Mouse (Mus musculus): ENCODE measurements around the gene Mn1. TPM values are rescaled to one million over a fixed set of nuclear protein-coding genes. Genes with fewer than 3 reads are reported as not detected.

The Mn1 gene
- total and polyA plus RNA-seq, 3 experiments: 0.05 TPM; not detected in 2

DNA sequence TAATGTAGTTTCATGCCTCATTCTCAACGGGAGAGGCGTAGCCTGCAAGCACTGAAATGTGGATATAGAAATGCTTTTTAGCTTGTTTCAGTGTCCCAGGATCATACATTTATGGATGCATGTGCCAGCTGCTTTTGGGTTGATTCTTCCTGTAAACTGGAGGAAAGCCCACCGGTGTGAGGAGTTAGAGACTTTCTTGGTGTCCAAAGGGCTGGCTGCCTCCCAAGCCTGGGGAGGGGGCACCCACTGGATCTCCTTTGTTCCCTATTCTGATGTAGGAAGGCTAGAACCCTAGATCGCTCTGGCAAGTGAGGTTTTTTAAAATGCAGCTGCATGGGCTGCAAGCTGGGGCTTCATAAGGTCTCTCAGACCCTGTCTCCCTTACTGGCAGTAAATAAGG lies 6.5 kb downstream of the Mn1 start:
- Histone ChIP-seq H3K4me3 (ENCODE audit: low read depth, low read length) (no peak overlapping the region), H3K4me1 (ENCODE audit: insufficient read depth, low read depth, low read length) (no peaks in the 10 kb centered on the region), H3K27me3 (ENCODE audit: insufficient read depth, low read length) (no peaks in the 10 kb centered on the region), H3K9me3 (replicated peaks) (peaks cover 73% of the 10 kb centered on the region), H3K36me3 (replicated peaks) (no peaks in the 10 kb centered on the region)
- ATAC-seq (ENCODE audit: extremely low read depth, insufficient number of reproducible peaks, low FRiP score, poor library complexity, severe bottlenecking) (no peak), DNase-seq (ENCODE audit: low spot score) (no peak)
- TF ChIP-seq CTCF (IDR thresholded peaks at IDR 0.05; ENCODE audit: low read depth, low read length) (no peak), TAL1 (conservative IDR thresholded peaks at IDR 0.05; ENCODE audit: low read depth, low read length) (no peak), GATA2 (IDR thresholded peaks at IDR 0.05; ENCODE audit: borderline replicate concordance, low read depth, low read length) (no peak), POLR2AphosphoS5 (IDR thresholded peaks at IDR 0.05; ENCODE audit: insufficient replicate concordance, low read depth, low read length) (no peak), GATA1 (IDR thresholded peaks at IDR 0.05; ENCODE audit: borderline replicate concordance, low read length) (no peak)

DNA sequence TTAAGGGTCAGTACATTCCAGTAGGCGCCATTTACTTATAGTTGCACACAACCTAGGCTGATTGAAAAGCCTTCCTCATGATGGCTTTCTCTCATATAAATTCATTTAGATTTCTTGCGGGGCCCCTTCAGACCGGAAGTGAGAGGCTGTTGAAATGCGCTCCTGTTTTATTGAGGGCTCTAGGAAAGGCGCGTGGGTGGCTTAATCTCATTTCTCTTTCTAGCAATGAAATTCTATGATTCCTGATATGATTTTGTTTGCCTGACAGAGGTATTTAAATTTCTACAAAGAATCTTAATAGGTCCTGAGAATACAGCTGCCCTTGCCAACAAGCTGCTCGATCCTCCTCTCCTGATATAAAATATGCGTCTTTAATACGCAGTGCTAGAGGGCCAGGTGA lies 8.7 kb downstream of the Mn1 start:
- Histone ChIP-seq H3K4me1 (ENCODE audit: insufficient read depth, low read depth, low read length) (no peaks in the 10 kb centered on the region), H3K36me3 (replicated peaks) (no peaks in the 10 kb centered on the region), H3K27me3 (ENCODE audit: insufficient read depth, low read length) (no peaks in the 10 kb centered on the region), H3K4me3 (ENCODE audit: low read depth, low read length) (no peak overlapping the region), H3K9me3 (replicated peaks) (peaks cover 71% of the 10 kb centered on the region)
- no peak for DNase-seq (ENCODE audit: low spot score)
- ATAC-seq (ENCODE audit: extremely low read depth, insufficient number of reproducible peaks, low FRiP score, poor library complexity, severe bottlenecking): no peak
- TF ChIP-seq POLR2AphosphoS5 (IDR thresholded peaks at IDR 0.05; ENCODE audit: insufficient replicate concordance, low read depth, low read length) (no peak), TAL1 (conservative IDR thresholded peaks at IDR 0.05; ENCODE audit: low read depth, low read length) (no peak), CTCF (IDR thresholded peaks at IDR 0.05; ENCODE audit: low read depth, low read length) (no peak), GATA1 (IDR thresholded peaks at IDR 0.05; ENCODE audit: borderline replicate concordance, low read length) (no peak), GATA2 (IDR thresholded peaks at IDR 0.05; ENCODE audit: borderline replicate concordance, low read depth, low read length) (no peak)

DNA sequence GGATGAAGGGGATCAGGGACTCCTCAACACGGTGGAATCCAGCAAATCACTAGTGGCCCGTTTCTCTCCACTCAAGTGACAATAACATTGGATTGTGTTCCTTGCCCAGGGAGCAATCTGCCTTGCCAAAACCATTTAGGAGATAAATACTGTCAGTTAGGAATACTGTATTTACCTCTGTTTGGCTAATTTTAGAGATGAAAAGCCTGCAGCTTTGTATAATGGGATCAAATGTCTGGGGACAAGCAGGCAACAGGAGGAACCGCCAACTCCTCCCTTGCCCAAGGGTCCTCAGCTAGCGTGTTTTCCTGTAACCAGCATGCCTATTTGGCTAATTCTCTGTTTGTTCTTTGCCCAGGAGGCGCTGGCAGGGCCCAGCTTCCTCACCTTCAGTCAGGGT lies 9.1 kb downstream of the Mn1 start:
- H3K27me3 ChIP-seq (ENCODE audit: insufficient read depth, low read length): no peaks in the 10 kb centered on the region
- H3K9me3 ChIP-seq (replicated peaks): peaks cover 71% of the 10 kb centered on the region
- H3K4me3 ChIP-seq (ENCODE audit: low read depth, low read length): no peak overlapping the region
- H3K4me1 ChIP-seq (ENCODE audit: insufficient read depth, low read depth, low read length): no peaks in the 10 kb centered on the region
- ATAC-seq (ENCODE audit: extremely low read depth, insufficient number of reproducible peaks, low FRiP score, poor library complexity, severe bottlenecking) (no peak), DNase-seq (ENCODE audit: low spot score) (no peak)
- TF ChIP-seq GATA2 (IDR thresholded peaks at IDR 0.05; ENCODE audit: borderline replicate concordance, low read depth, low read length) (no peak), CTCF (IDR thresholded peaks at IDR 0.05; ENCODE audit: low read depth, low read length) (no peak), GATA1 (IDR thresholded peaks at IDR 0.05; ENCODE audit: borderline replicate concordance, low read length) (no peak), POLR2AphosphoS5 (IDR thresholded peaks at IDR 0.05; ENCODE audit: insufficient replicate concordance, low read depth, low read length) (no peak), TAL1 (conservative IDR thresholded peaks at IDR 0.05; ENCODE audit: low read depth, low read length) (no peak)
- no peaks in the 10 kb centered on the region for H3K36me3 ChIP-seq (replicated peaks)

DNA sequence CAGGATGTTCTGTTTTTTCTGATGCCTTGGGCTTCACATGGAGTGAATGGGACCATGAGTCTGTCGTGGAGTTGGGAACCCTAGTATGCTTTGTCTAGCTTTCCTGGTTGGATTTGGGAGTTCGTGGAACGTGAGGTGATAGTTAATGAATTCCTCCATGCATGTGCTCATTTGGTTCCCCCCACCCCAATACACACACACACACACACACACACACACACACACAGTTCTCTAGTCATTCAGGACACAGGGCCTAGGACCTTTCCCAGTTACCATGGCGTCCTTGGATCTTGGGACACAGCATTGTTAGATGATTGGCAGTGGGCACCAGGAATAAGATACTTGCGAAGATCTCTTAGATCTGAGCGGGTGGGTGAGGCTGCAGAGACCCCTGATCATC lies 11.7 kb downstream of the Mn1 start:
- no peaks in the 10 kb centered on the region for H3K27me3 ChIP-seq (ENCODE audit: insufficient read depth, low read length)

DNA sequence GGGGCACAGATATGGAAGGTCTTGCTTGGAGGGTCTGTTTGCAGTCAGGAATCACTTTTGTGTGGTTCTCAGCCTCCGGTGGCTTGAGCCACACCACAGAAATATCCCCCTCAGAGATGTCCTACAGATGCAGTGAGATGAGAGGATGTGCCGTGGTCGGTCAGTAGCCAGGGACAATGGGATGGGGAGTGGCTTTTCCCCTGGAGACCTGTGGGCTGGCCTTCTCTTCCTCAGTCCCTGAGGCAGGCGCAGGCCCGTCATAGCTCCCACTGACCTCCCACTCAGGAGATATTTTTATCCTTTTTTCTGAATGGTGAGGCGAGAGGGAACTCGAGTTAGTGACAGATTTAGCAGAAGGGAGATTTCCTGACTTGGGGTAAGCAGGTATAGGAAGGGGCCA lies 12.6 kb downstream of the Mn1 start:
- ATAC-seq (ENCODE audit: extremely low read depth, insufficient number of reproducible peaks, low FRiP score, poor library complexity, severe bottlenecking) (no peak), DNase-seq (ENCODE audit: low spot score) (no peak)
- no peak for TF ChIP-seq GATA2 (IDR thresholded peaks at IDR 0.05; ENCODE audit: borderline replicate concordance, low read depth, low read length)
- TF ChIP-seq POLR2AphosphoS5 (IDR thresholded peaks at IDR 0.05; ENCODE audit: insufficient replicate concordance, low read depth, low read length): no peak
- TF ChIP-seq GATA1 (IDR thresholded peaks at IDR 0.05; ENCODE audit: borderline replicate concordance, low read length): no peak
- TF ChIP-seq CTCF (IDR thresholded peaks at IDR 0.05; ENCODE audit: low read depth, low read length): no peak
- TF ChIP-seq TAL1 (conservative IDR thresholded peaks at IDR 0.05; ENCODE audit: low read depth, low read length): no peak
- no peaks in the 10 kb centered on the region for H3K27me3 ChIP-seq (ENCODE audit: insufficient read depth, low read length)
- H3K9me3 ChIP-seq (replicated peaks): peaks cover 79% of the 10 kb centered on the region
- no peaks in the 10 kb centered on the region for H3K4me1 ChIP-seq (ENCODE audit: insufficient read depth, low read depth, low read length)
- no peak overlapping the region for H3K4me3 ChIP-seq (ENCODE audit: low read depth, low read length)
- no peaks in the 10 kb centered on the region for H3K36me3 ChIP-seq (replicated peaks)

More for the DNA sequence above, 11.7 kb downstream of the Mn1 start:
- no peak for ATAC-seq (ENCODE audit: extremely low read depth, insufficient number of reproducible peaks, low FRiP score, poor library complexity, severe bottlenecking)
- no peaks in the 10 kb centered on the region for H3K4me1 ChIP-seq (ENCODE audit: insufficient read depth, low read depth, low read length)
- no peak overlapping the region for H3K4me3 ChIP-seq (ENCODE audit: low read depth, low read length)
- no peak for DNase-seq (ENCODE audit: low spot score)
- no peak for TF ChIP-seq POLR2AphosphoS5 (IDR thresholded peaks at IDR 0.05; ENCODE audit: insufficient replicate concordance, low read depth, low read length)
- peaks cover 71% of the 10 kb centered on the region for H3K9me3 ChIP-seq (replicated peaks)
- no peaks in the 10 kb centered on the region for H3K36me3 ChIP-seq (replicated peaks)

DNA sequence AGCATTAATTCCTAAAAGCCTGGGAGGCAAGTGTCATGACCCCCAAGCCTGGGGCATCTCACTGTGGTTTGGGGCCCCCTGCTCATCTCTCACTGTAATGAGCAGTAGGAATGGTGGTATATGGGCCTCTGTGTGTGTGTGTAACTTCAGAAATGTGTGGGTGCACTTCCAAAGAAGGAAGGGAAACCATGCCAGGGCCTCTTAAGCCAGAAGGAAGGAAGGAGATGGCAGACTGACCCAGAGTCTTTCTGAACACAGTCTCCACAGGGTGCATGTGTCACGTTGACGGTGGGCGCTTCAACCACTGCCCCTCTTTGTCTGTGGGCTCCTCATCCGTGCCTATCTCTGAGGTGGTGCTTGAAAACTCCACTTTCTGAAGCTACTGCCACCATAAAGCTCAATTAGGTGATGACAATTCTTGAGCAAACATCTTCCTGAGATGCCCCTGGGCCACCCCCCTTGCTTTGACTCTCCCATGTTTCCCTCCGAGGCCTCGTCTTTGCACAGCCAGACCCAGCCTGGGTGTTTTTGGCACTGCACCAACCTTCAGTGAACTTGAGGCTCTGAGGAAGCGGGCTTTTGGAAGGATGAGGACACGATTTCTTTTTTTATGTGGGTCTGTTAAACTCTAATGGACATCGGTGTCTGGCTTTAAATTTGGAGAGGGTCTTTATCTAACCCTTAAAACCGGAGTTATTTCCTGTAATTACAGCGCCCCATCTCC lies 14.0 kb downstream of the Mn1 start:
- ATAC-seq (ENCODE audit: extremely low read depth, insufficient number of reproducible peaks, low FRiP score, poor library complexity, severe bottlenecking): no peak

More for the DNA sequence above, 14.0 kb downstream of the Mn1 start:
- H3K4me1 ChIP-seq (ENCODE audit: insufficient read depth, low read depth, low read length): no peaks in the 10 kb centered on the region
- H3K36me3 ChIP-seq (replicated peaks): no peaks in the 10 kb centered on the region
- no peak for DNase-seq (ENCODE audit: low spot score)
- no peak overlapping the region for H3K4me3 ChIP-seq (ENCODE audit: low read depth, low read length)
- peaks cover 85% of the 10 kb centered on the region for H3K9me3 ChIP-seq (replicated peaks)
- no peak for TF ChIP-seq TAL1 (conservative IDR thresholded peaks at IDR 0.05; ENCODE audit: low read depth, low read length)
- TF ChIP-seq GATA2 (IDR thresholded peaks at IDR 0.05; ENCODE audit: borderline replicate concordance, low read depth, low read length): no peak
- no peak for TF ChIP-seq GATA1 (IDR thresholded peaks at IDR 0.05; ENCODE audit: borderline replicate concordance, low read length)
- no peak for TF ChIP-seq POLR2AphosphoS5 (IDR thresholded peaks at IDR 0.05; ENCODE audit: insufficient replicate concordance, low read depth, low read length)
- TF ChIP-seq CTCF (IDR thresholded peaks at IDR 0.05; ENCODE audit: low read depth, low read length): no peak
- no peaks in the 10 kb centered on the region for H3K27me3 ChIP-seq (ENCODE audit: insufficient read depth, low read length)

Data from G1E (cell line).